Mouse (Mus musculus): ENCODE data around the gene Agbl4. TPM values are rescaled to one million over a fixed set of nuclear protein-coding genes. Genes with fewer than 3 reads are reported as not detected.

Agbl4 gene
- polyA plus RNA-seq, 1 experiment from 2014 or later: 0.30 TPM

DNA sequence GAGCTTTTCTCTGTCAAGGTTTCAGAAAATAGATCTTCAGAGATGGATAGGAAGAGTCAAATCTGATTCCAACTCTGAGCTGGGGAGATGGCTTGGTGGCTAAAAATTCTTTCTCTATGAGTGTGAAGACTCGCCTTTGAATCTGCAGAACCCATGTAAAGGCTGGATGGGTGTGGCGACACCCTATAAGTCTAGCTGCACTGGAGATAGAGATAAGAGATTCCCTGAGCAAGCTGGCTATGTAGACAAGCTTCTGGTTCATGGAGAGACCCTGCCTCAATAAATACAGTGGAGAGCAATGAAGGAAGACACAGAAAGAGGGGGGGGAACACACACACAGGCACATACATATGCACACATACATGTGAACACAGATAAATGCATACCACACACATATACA is 1118.7 kb downstream of the Agbl4 start:
- Histone ChIP-seq H3K27ac (ENCODE audit: low read depth, low read length) (no peak overlapping the region), H3K9ac (ENCODE audit: low read depth, low read length) (no peak overlapping the region)

DNA sequence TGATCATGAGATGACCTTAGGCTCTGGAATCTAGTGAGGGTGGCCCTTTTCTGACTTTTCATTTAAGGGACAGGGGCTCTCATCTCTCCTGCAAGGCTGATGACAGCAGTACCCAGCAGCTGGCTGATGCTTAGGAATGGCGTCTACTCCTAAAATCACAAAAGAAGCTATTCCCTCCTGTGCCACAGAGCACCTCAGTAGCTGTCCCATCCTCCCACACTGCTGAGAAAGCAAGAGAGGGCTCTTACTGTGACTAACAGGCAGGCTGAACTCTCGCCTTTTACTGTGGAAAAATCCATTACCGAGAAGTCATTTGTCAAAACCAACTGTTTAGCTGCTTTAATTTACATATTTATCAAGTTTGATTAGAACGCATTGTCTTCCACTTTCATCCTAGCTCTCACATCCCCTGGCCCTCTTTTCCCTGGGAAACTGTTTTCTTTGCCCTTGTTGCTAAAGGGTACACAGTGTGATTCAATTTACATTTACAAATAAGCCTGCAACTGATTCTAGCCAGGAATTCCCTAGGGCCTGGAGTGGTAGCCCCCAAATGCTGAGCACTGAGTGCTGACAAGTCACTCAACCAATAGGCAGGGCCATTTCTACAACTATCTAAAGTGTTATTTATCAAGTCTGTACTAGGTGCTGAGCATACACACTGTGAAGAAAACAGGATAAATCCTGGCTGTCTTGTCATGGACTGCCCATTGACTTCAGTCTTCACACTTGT is 1119.8 kb downstream of the Agbl4 start:
- H3K27ac ChIP-seq (ENCODE audit: low read depth, low read length): no peak overlapping the region
- no peak overlapping the region for H3K9ac ChIP-seq (ENCODE audit: low read depth, low read length)
- no peaks in the 10 kb centered on the region for H3K36me3 ChIP-seq (ENCODE audit: control insufficient read depth, insufficient read depth, low read length)

More for the DNA sequence above, 1118.7 kb downstream of the Agbl4 start:
- H3K36me3 ChIP-seq (ENCODE audit: control insufficient read depth, insufficient read depth, low read length): no peaks in the 10 kb centered on the region
- 95% methylated on average over 2 of the region's 2 CpGs for WGBS
- H3K4me3 ChIP-seq (ENCODE audit: low read length): no peak overlapping the region
- H3K4me2 ChIP-seq (replicated peaks; ENCODE audit: low read depth, low read length): no peak overlapping the region
- H3K27me3 ChIP-seq (ENCODE audit: control insufficient read depth, insufficient read depth, low read length): no peaks in the 10 kb centered on the region
- no peaks in the 10 kb centered on the region for H3K9me3 ChIP-seq (ENCODE audit: control insufficient read depth, low read length)
- ATAC-seq (ENCODE audit: low FRiP score, low TSS enrichment): no peak
- no peaks in the 10 kb centered on the region for H3K4me1 ChIP-seq (ENCODE audit: control insufficient read depth, insufficient read depth, low read length)

DNA sequence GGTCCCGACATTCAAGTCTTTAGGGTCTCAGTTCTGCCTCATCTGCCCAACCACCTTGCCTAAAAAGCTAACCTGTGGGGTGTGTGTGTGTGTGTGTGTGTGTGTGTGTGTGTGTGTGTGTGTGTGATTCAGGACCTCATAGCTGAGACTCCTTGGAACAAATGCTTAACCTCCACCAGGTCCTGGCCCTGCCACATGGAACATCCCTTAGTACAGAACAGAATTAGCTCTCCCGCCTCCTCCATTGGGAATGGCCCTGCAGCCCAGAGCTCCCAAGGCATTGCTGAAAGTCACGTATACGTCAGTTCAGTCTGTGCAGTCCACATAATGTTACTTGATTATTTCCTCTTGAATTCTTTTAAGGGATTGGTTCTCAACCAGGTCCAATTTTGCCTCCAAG is 1120.7 kb downstream of the Agbl4 start:
- no peaks in the 10 kb centered on the region for H3K36me3 ChIP-seq (ENCODE audit: control insufficient read depth, insufficient read depth, low read length)
- no peaks in the 10 kb centered on the region for H3K4me1 ChIP-seq (ENCODE audit: control insufficient read depth, insufficient read depth, low read length)
- no peak overlapping the region for H3K4me2 ChIP-seq (replicated peaks; ENCODE audit: low read depth, low read length)
- H3K27me3 ChIP-seq (ENCODE audit: control insufficient read depth, insufficient read depth, low read length): no peaks in the 10 kb centered on the region
- no peak overlapping the region for H3K9ac ChIP-seq (ENCODE audit: low read depth, low read length)
- WGBS: 92% methylated on average over 4 of the region's 4 CpGs
- H3K4me3 ChIP-seq (ENCODE audit: low read length): no peak overlapping the region
- no peak overlapping the region for H3K27ac ChIP-seq (ENCODE audit: low read depth, low read length)
- ATAC-seq (ENCODE audit: low FRiP score, low TSS enrichment): no peak
- H3K9me3 ChIP-seq (ENCODE audit: control insufficient read depth, low read length): no peaks in the 10 kb centered on the region

More for the DNA sequence above, 1119.8 kb downstream of the Agbl4 start:
- no peak for ATAC-seq (ENCODE audit: low FRiP score, low TSS enrichment)
- H3K4me3 ChIP-seq (ENCODE audit: low read length): no peak overlapping the region
- H3K9me3 ChIP-seq (ENCODE audit: control insufficient read depth, low read length): no peaks in the 10 kb centered on the region
- no peaks in the 10 kb centered on the region for H3K27me3 ChIP-seq (ENCODE audit: control insufficient read depth, insufficient read depth, low read length)
- 41% methylated on average over 4 of the region's 4 CpGs for WGBS
- H3K4me1 ChIP-seq (ENCODE audit: control insufficient read depth, insufficient read depth, low read length): no peaks in the 10 kb centered on the region
- H3K4me2 ChIP-seq (replicated peaks; ENCODE audit: low read depth, low read length): no peak overlapping the region

DNA sequence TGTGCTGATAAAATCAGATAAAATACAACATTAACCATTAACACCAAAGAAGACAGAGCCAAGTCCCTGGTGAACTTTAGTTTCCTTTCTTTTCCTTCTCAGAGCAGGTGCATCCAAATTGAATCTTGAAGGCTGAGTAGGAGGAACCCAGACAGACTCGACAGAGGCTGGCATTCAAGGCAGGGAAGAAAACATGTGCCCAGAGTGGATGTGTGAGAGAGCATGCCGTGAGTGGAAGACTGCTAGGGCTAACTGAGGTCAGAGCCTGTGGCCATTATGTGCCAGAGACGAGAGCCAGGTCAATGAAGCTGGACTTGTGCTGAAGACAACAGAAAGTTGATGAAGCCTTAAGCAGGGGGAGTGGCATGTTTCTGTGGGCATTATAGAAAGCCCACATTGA is 1121.8 kb downstream of the Agbl4 start:
- WGBS: 66% methylated on average over 3 of the region's 3 CpGs
- Histone ChIP-seq H3K4me2 (replicated peaks; ENCODE audit: low read depth, low read length) (no peak overlapping the region), H3K9me3 (ENCODE audit: control insufficient read depth, low read length) (no peaks in the 10 kb centered on the region), H3K27me3 (ENCODE audit: control insufficient read depth, insufficient read depth, low read length) (no peaks in the 10 kb centered on the region), H3K4me3 (ENCODE audit: low read length) (no peak overlapping the region), H3K36me3 (ENCODE audit: control insufficient read depth, insufficient read depth, low read length) (no peaks in the 10 kb centered on the region), H3K9ac (ENCODE audit: low read depth, low read length) (no peak overlapping the region), H3K4me1 (ENCODE audit: control insufficient read depth, insufficient read depth, low read length) (no peaks in the 10 kb centered on the region), H3K27ac (ENCODE audit: low read depth, low read length) (no peak overlapping the region)
- ATAC-seq (ENCODE audit: low FRiP score, low TSS enrichment): no peak

DNA sequence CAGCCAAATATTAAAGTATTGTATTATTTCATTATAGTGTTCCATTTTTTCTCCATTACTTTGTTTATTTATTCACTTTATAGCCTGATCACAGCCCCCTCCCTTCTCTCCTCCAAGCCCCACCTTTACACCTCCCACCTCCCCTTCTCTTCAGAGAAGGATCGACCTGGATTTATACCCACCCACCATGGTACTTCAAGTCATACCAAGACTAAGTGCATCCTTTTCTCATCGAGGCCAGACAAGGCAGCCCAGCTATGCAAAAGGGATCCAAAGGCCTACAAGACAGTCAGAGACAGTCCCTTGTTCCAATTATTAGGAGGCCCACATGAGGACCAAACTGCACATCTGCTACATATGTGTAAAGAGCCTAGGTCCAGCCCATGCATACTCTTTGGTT is 1122.5 kb downstream of the Agbl4 start:
- Histone ChIP-seq H3K4me2 (replicated peaks; ENCODE audit: low read depth, low read length) (no peak overlapping the region), H3K4me1 (ENCODE audit: control insufficient read depth, insufficient read depth, low read length) (no peaks in the 10 kb centered on the region), H3K4me3 (ENCODE audit: low read length) (no peak overlapping the region), H3K27ac (ENCODE audit: low read depth, low read length) (no peak overlapping the region), H3K36me3 (ENCODE audit: control insufficient read depth, insufficient read depth, low read length) (no peaks in the 10 kb centered on the region), H3K9ac (ENCODE audit: low read depth, low read length) (no peak overlapping the region), H3K9me3 (ENCODE audit: control insufficient read depth, low read length) (no peaks in the 10 kb centered on the region), H3K27me3 (ENCODE audit: control insufficient read depth, insufficient read depth, low read length) (no peaks in the 10 kb centered on the region)
- ATAC-seq (ENCODE audit: low FRiP score, low TSS enrichment): no peak
- WGBS: 92% methylated on average over 2 of the region's 2 CpGs

DNA sequence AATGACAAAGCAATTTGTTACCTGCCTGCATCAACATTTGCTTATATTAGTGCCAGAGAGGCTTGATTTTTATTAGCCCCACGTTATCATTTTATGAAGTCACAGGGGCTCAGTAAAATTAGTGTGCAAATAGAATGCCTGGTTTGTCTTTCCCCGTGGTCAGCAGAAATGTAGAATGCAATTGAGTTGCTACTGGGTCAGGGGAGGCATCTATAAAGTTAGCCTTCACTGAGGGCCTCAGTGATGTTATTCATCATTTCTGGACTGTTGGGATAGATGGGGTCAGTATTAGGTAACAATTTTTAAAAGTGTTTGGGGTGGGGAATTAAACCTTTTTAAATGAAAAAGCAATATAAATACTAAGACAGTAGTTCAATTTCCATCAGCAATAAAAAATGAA is 1125.5 kb downstream of the Agbl4 start:
- Histone ChIP-seq H3K4me2 (replicated peaks; ENCODE audit: low read depth, low read length) (no peak overlapping the region), H3K27ac (ENCODE audit: low read depth, low read length) (no peak overlapping the region), H3K4me3 (ENCODE audit: low read length) (no peak overlapping the region), H3K9me3 (ENCODE audit: control insufficient read depth, low read length) (no peaks in the 10 kb centered on the region), H3K9ac (ENCODE audit: low read depth, low read length) (no peak overlapping the region), H3K4me1 (ENCODE audit: control insufficient read depth, insufficient read depth, low read length) (no peaks in the 10 kb centered on the region), H3K27me3 (ENCODE audit: control insufficient read depth, insufficient read depth, low read length) (no peaks in the 10 kb centered on the region), H3K36me3 (ENCODE audit: control insufficient read depth, insufficient read depth, low read length) (no peaks in the 10 kb centered on the region)
- ATAC-seq (ENCODE audit: low FRiP score, low TSS enrichment): no peak
- WGBS: 54% methylated on average over 2 of the region's 2 CpGs

DNA sequence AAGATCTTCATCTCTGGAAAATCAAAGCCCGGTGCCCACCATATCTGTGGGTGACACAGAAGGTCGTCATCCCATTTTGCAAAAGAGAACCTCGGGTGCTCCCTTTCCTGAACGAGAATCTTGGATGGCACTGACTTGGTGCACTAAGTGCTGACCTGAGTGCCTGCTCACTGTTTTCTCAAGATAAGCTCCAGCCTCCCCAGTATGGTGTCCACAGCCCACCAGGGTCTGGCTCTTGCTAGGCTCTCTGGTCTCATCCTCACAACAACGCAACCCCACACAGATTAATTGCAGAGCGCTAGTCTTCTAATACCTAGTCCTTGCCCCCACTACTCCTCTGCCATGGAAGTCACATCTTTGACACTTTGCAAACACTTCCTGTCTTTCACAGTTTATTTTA is 1131.5 kb downstream of the Agbl4 start:
- H3K4me3 ChIP-seq (ENCODE audit: low read length): no peak overlapping the region
- H3K36me3 ChIP-seq (ENCODE audit: control insufficient read depth, insufficient read depth, low read length): no peaks in the 10 kb centered on the region
- no peak for ATAC-seq (ENCODE audit: low FRiP score, low TSS enrichment)
- 83% methylated on average over 6 of the region's 6 CpGs for WGBS
- H3K4me1 ChIP-seq (ENCODE audit: control insufficient read depth, insufficient read depth, low read length): no peaks in the 10 kb centered on the region
- H3K9me3 ChIP-seq (ENCODE audit: control insufficient read depth, low read length): no peaks in the 10 kb centered on the region
- no peaks in the 10 kb centered on the region for H3K27me3 ChIP-seq (ENCODE audit: control insufficient read depth, insufficient read depth, low read length)
- H3K9ac ChIP-seq (ENCODE audit: low read depth, low read length): no peak overlapping the region
- no peak overlapping the region for H3K4me2 ChIP-seq (replicated peaks; ENCODE audit: low read depth, low read length)
- H3K27ac ChIP-seq (ENCODE audit: low read depth, low read length): no peak overlapping the region

DNA sequence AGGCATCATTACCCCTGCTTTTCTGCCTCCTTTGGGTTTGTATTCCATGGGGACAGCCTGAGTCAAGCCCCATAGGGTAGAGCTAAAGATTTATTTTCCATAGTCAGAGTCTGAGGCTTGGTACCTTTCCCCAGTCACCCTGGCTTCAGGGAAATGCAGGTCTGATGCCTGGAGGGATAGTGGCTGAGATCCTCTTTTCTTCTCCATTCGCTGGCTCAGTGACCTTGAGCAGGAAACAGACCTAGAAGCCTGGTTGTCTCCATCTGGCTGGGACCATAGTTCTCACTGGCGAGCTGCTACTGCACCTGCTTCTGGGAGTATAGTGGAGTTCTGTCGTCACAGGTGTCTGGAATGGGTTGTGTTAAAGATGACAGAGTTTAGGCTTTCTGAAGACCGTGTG is 1132.5 kb downstream of the Agbl4 start:
- WGBS: 79% methylated on average over 4 of the region's 4 CpGs
- Histone ChIP-seq H3K27me3 (ENCODE audit: control insufficient read depth, insufficient read depth, low read length) (no peaks in the 10 kb centered on the region), H3K4me2 (replicated peaks; ENCODE audit: low read depth, low read length) (no peak overlapping the region), H3K27ac (ENCODE audit: low read depth, low read length) (no peak overlapping the region), H3K9ac (ENCODE audit: low read depth, low read length) (no peak overlapping the region), H3K4me1 (ENCODE audit: control insufficient read depth, insufficient read depth, low read length) (no peaks in the 10 kb centered on the region), H3K9me3 (ENCODE audit: control insufficient read depth, low read length) (no peaks in the 10 kb centered on the region), H3K36me3 (ENCODE audit: control insufficient read depth, insufficient read depth, low read length) (no peaks in the 10 kb centered on the region), H3K4me3 (ENCODE audit: low read length) (no peak overlapping the region)
- ATAC-seq (ENCODE audit: low FRiP score, low TSS enrichment): no peak

DNA sequence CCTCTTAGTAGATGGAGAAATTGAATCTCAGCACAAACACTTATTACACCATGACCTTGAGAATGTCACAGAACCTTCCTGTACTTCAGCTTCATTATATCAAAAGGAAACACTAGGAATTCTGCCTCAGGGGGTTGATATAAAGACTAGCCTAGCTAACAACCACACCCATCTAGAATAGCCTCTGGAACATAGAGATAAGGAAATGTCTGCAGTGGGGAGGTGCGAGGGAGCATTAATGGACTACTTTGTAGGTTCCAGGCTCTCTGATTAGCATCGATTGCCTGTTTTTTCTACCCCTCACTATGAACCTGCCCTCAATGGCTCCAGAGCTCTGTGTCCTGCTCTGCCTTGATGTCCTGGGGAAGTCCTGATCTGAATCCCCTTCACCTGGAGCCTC is 1133.1 kb downstream of the Agbl4 start:
- Histone ChIP-seq H3K27me3 (ENCODE audit: control insufficient read depth, insufficient read depth, low read length) (no peaks in the 10 kb centered on the region), H3K9me3 (ENCODE audit: control insufficient read depth, low read length) (no peaks in the 10 kb centered on the region), H3K4me1 (ENCODE audit: control insufficient read depth, insufficient read depth, low read length) (no peaks in the 10 kb centered on the region), H3K4me2 (replicated peaks; ENCODE audit: low read depth, low read length) (no peak overlapping the region), H3K4me3 (ENCODE audit: low read length) (no peak overlapping the region), H3K36me3 (ENCODE audit: control insufficient read depth, insufficient read depth, low read length) (no peaks in the 10 kb centered on the region), H3K9ac (ENCODE audit: low read depth, low read length) (no peak overlapping the region), H3K27ac (ENCODE audit: low read depth, low read length) (no peak overlapping the region)
- ATAC-seq (ENCODE audit: low FRiP score, low TSS enrichment): no peak
- WGBS: 68% methylated on average over 2 of the region's 2 CpGs

All from kidney, embryonic 14.5 days (tissue).